Mouse (Mus musculus): ENCODE measurements around the gene Foxk1. TPM values are rescaled to one million over a fixed set of nuclear protein-coding genes. Genes with fewer than 3 reads are reported as not detected.
A peak's percentile ranks its signal among the peaks of the same experiment; 100 is the strongest.

The Foxk1 gene
- 23.5 and 26.1 TPM in 2 replicates for polyA plus RNA-seq (2012; rRNA removed)

GRCm38 (mm10) chr5:142400981-142401640 is at the start of gene Foxk1:
Gene Foxk1 (plus strand): TSS chr5:142401497.
- peak; percentile 93 for DNase-seq
- H3K4me1 ChIP-seq (ENCODE audit: control insufficient read depth, insufficient read depth, low read length) = peaks cover 22% of the 10 kb centered on the region
- WGBS = under 1% methylated on average over 58 of the region's 60 CpGs
- peak within 1 kb of the TSS; percentile 88 for H3K4me3 ChIP-seq (replicated peaks; ENCODE audit: extremely low read depth, low read depth, low read length)
- TF ChIP-seq CTCF (IDR thresholded peaks at IDR 0.05; ENCODE audit: insufficient read depth, low read length) (no peak), POLR2A (IDR thresholded peaks at IDR 0.05; ENCODE audit: borderline replicate concordance, extremely low read depth, low read depth, low read length) (peak; percentile 47; the same call in 1 of the 2 replicates)

GRCm38 (mm10) chr5:142352336-142352892 is 48.9 kb upstream of the Foxk1 start:
- 83% methylated on average over 5 of the region's 5 CpGs for WGBS
- TF ChIP-seq CTCF (IDR thresholded peaks at IDR 0.05; ENCODE audit: insufficient read depth, low read length) (no peak), POLR2A (IDR thresholded peaks at IDR 0.05; ENCODE audit: borderline replicate concordance, extremely low read depth, low read depth, low read length) (no peak)
- Histone ChIP-seq H3K4me3 (replicated peaks; ENCODE audit: extremely low read depth, low read depth, low read length) (no peak overlapping the region), H3K4me1 (ENCODE audit: control insufficient read depth, insufficient read depth, low read length) (no peaks in the 10 kb centered on the region)
- no peak for DNase-seq

- no peak overlapping the region for H3K4me3 ChIP-seq (replicated peaks; ENCODE audit: extremely low read depth, low read depth, low read length)
- no peak for DNase-seq
- WGBS = 72% methylated on average over 3 of the region's 3 CpGs
- no peaks in the 10 kb centered on the region for H3K4me1 ChIP-seq (ENCODE audit: control insufficient read depth, insufficient read depth, low read length)
- TF ChIP-seq POLR2A (IDR thresholded peaks at IDR 0.05; ENCODE audit: borderline replicate concordance, extremely low read depth, low read depth, low read length) (no peak), CTCF (IDR thresholded peaks at IDR 0.05; ENCODE audit: insufficient read depth, low read length) (no peak)
These were observed 46.2 kb upstream of the Foxk1 start for GRCm38 (mm10) chr5:142355144-142355543.

GRCm38 (mm10) chr5:142361166-142361565 is 40.1 kb upstream of the Foxk1 start:
- DNase-seq = no peak
- TF ChIP-seq POLR2A (IDR thresholded peaks at IDR 0.05; ENCODE audit: borderline replicate concordance, extremely low read depth, low read depth, low read length) = no peak
- TF ChIP-seq CTCF (IDR thresholded peaks at IDR 0.05; ENCODE audit: insufficient read depth, low read length) = no peak
- no peak overlapping the region for H3K4me3 ChIP-seq (replicated peaks; ENCODE audit: extremely low read depth, low read depth, low read length)
- no peaks in the 10 kb centered on the region for H3K4me1 ChIP-seq (ENCODE audit: control insufficient read depth, insufficient read depth, low read length)
- 52% methylated on average over 5 of the region's 5 CpGs for WGBS

GRCm38 (mm10) chr5:142362894-142363293 is 38.4 kb upstream of the Foxk1 start:
- WGBS = 42% methylated on average over 3 of the region's 3 CpGs
- Histone ChIP-seq H3K4me1 (ENCODE audit: control insufficient read depth, insufficient read depth, low read length) (0 out of 2 replicates have a peak, but pooled peaks cover 3% of the 10 kb centered on the region), H3K4me3 (replicated peaks; ENCODE audit: extremely low read depth, low read depth, low read length) (no peak overlapping the region)
- TF ChIP-seq POLR2A (IDR thresholded peaks at IDR 0.05; ENCODE audit: borderline replicate concordance, extremely low read depth, low read depth, low read length) = no peak
- DNase-seq = no peak

- Histone ChIP-seq H3K4me1 (ENCODE audit: control insufficient read depth, insufficient read depth, low read length) (0 out of 2 replicates have a peak, but pooled peaks cover 3% of the 10 kb centered on the region), H3K4me3 (replicated peaks; ENCODE audit: extremely low read depth, low read depth, low read length) (no peak overlapping the region)
- 41% methylated on average over 5 of the region's 5 CpGs for WGBS
- DNase-seq = no peak
- no peak for TF ChIP-seq POLR2A (IDR thresholded peaks at IDR 0.05; ENCODE audit: borderline replicate concordance, extremely low read depth, low read depth, low read length)
- no peak for TF ChIP-seq CTCF (IDR thresholded peaks at IDR 0.05; ENCODE audit: insufficient read depth, low read length)
These were observed 37.2 kb upstream of the Foxk1 start for GRCm38 (mm10) chr5:142364095-142364494.

- DNase-seq = peak; percentile 100
- Histone ChIP-seq H3K4me1 (ENCODE audit: control insufficient read depth, insufficient read depth, low read length) (peaks cover 6% of the 10 kb centered on the region; the same call in 1 of the 2 replicates), H3K4me3 (replicated peaks; ENCODE audit: extremely low read depth, low read depth, low read length) (peak overlapping the region; percentile 89)
- TF ChIP-seq POLR2A (IDR thresholded peaks at IDR 0.05; ENCODE audit: borderline replicate concordance, extremely low read depth, low read depth, low read length) (peak; percentile 95), CTCF (IDR thresholded peaks at IDR 0.05; ENCODE audit: insufficient read depth, low read length) (peak; percentile 51)
- WGBS = under 1% methylated on average over 83 of the region's 83 CpGs
These were observed 33.9 kb upstream of the Foxk1 start for GRCm38 (mm10) chr5:142367085-142368081.

- DNase-seq = no peak
- 37% methylated on average over 5 of the region's 5 CpGs for WGBS
- H3K4me1 ChIP-seq (ENCODE audit: control insufficient read depth, insufficient read depth, low read length) = peaks cover 6% of the 10 kb centered on the region; the same call in 1 of the 2 replicates
- TF ChIP-seq CTCF (IDR thresholded peaks at IDR 0.05; ENCODE audit: insufficient read depth, low read length) = no peak
- TF ChIP-seq POLR2A (IDR thresholded peaks at IDR 0.05; ENCODE audit: borderline replicate concordance, extremely low read depth, low read depth, low read length) = no peak
- H3K4me3 ChIP-seq (replicated peaks; ENCODE audit: extremely low read depth, low read depth, low read length) = peak overlapping the region; percentile 89
These were observed 33.2 kb upstream of the Foxk1 start for GRCm38 (mm10) chr5:142368122-142368521.

All from lung, adult 2 months (tissue).